Mouse (Mus musculus): ENCODE measurements around the gene Cyp4a10.
"Not testable (repeated sequence)": the region's sequence is repeated elsewhere in the genome, so short reads cannot be mapped to it uniquely, and the experiment has no call there.

The Cyp4a10 gene

DNA sequence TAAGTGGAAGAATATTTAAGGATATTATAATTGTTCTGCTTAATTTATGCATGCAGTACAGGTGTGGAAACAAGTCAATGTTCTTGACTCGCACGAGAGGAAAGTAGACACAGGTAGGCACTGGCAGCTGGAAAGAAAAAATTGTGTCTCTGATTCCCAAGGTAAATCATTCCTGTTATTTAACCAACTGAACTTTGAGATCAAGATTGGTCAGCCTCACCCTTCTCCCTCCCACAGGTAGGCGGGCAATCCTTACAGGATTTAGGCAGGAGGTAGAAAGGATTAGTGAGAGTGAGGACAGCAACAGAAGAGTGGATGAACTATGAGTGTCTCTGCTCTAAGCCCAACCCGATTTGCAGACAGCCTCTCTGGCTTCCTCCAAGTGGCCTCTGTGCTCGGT is at the start of gene Cyp4a10:
Gene Cyp4a10, plus strand, starts transcription at position 265 of the 400 bp plus-strand sequence.
- not testable (repeated sequence) for DNase-seq (ENCODE audit: low spot score)

DNA sequence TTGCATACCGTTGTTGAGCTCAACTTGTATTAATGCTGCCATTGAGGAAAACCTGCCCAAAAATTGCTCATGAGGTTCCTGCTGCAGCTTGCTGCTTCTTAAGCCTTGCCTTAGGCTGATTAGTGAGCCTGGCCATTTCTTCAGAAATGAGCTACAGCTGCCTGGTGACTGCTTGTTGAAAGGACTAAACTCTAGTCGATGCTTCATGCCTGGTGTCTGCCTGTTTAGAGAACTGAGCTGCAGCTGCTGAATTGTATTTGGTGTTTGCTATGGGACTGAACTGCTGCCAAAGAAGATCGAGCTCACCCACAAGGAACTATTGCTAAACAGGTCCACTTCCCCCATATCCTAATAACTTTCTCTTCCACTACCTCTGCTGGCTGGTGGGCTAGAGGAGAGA is 44.5 kb upstream of the Cyp4a10 start:
- DNase-seq (ENCODE audit: low spot score) = not testable (repeated sequence)

DNA sequence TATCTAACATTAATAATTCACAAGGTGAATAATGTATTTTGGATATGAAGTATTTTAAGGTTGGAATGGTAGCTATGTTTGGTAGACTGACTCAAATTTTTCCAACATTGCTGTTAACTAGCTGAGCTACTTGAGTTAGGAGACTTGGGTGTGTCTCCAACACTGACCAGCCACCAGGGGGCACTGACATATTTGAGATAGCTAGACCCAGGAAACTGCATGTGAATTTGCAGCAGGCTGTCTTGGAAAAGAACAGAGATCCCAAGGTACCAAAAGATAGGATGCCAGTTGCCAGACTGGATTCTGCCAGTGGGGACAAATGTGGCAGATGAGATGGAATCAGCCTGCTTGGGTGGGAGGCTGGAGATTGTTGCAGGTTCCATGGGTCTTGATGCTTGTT is 42.0 kb upstream of the Cyp4a10 start:
- peak; percentile 4 for DNase-seq (ENCODE audit: low spot score)

DNA sequence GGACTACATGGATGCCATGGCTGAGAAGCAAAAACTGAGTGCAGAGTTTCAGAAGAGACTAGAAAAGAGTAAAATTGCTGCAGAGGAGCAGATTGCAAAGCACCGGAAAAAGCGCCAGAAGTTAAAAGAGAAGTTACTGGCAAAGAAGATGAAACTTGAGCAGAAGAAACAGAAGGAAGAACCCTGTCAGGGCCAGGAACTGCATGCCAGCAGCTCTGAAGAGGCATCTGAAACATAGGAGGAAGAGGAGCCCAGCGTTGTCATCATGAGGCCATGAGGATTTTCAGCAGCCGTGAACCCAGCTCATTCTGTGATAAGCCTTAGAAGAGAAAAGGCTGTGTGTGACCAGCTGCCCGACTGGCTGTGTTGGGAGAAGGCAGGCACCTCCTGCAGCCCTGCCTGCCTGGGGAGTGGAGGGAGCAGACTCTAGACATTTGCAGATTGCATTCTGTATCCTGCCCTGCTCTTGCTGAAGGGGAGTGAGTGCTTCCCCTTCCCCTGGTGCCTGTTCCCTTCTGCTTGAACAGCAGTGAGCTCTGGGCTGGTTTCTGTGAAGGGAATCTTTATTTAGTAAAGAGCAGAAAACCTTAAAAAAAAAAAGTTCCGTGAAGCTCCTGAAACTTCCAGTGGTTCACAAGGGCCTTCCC is 36.9 kb upstream of the Cyp4a10 start:
- no peak for DNase-seq (ENCODE audit: low spot score)

DNA sequence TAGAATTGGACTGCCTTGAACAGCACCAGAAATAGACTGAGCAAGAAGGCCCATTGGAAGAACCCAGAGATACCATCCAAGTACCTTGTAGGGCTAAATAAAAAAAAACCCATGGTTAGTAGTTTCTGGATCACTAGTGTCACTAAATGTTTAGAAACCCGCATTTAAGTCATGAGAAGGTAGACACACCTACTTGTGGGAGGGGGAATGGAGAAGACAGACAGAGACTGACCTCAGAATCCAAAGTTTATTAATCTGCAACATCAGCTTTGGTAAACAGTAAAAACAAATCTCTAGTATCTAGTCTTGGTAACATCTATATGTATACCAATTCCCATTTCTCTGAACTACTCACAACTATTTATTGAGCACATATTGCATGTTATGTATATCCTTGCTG is 22.1 kb upstream of the Cyp4a10 start, which contains the start of gene Cyp4a14:
Gene Cyp4a14, minus strand, starts transcription at position 142 of the 400 bp plus-strand sequence.
- no peak for DNase-seq (ENCODE audit: low spot score)

DNA sequence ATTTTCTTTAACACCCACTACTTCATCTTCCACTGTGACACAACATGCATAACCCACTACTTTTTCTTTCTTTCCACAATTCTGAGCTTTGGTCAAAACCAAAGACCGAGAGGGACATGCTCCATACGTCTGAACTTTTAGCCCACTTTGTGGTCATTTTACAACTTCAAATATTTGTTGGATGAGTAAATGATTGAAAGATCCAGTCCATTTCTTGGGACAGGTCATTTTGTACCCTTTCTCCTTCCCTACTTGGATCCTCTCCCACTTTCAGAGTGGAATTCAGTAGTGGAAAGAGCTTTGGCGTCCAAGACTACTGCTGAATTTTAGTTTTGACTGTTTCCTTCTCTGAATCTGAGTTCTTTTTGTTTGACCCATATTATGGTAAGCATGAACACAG is 20.6 kb upstream of the Cyp4a10 start:
- no peak for DNase-seq (ENCODE audit: low spot score)

DNA sequence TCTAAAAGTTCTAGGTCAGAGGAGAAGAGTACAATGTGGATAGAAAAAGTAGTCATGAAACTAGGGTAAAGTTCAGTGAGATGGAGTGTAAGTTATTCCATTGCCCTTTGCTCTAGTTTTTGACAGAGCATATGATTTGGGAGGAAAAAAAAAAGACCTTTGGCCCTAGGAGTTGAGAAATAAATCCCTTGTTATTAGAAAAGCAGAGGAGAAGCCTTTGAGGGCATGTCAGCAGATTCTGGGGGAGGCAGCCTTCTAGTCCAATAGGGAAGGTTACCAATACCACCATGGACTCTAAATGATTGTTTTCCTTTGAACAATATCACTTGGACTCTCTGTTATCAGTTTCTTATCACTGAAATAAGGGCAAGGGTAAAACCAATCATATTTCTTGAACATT is 4.1 kb upstream of the Cyp4a10 start:
- DNase-seq (ENCODE audit: low spot score) = not testable (repeated sequence)

DNA sequence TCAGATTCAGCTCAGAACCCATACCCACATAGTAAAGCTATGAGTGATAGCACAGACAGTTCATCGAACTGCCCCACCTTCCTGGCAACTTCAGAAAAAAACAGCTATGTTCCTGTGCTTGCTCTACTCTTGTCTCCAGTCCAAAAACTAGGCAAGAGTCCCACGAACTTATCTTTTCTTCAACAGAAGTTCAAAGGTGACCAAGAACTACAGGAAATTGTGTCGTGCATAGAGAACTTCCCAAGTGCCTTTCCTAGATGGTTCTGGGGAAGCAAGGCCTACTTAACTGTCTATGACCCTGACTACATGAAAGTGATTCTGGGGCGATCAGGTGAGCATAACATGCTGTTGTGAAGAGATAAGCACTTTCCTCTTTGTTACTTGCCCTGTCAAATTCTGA is 1.4 kb downstream of the Cyp4a10 start:
- DNase-seq (ENCODE audit: low spot score) = no peak

DNA sequence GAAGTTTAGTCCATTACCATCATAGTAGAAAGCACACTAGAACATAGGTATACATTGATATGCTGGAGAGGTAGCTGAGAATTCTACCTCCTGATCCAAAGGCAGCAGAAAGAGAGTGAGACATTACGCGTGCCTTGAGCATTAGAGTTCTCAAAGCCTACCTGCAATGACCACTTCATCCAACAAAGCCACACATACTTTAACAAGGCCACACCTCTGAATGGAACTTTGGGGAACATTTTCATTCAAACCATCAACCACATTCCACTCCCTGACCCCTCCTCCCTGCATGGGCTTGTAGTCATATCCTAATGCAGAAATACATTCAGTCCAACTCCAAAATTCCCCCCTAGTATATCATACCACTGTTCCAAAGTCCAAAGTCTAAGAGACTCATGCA is 3.7 kb downstream of the Cyp4a10 start:
- no peak for DNase-seq (ENCODE audit: low spot score)

DNA sequence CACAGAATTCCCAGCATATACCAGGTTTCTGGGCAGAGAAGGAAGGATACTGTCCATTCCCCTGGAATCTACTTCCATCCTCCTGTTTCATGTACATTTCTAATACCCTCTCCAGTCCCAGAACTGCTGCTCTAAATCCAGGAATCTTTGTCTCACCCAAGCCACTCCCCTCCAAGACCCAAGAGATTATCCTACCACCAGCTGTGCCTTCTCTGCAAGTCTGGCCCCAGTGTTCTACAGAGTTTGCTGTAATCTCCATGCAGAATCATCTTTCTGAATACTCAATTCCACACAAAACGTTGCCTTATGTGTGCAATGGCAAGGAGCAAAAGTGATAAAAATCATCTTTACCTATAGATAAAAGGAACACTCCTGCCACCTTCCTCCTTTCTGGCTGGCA is 27.0 kb downstream of the Cyp4a10 start:
- no peak for DNase-seq (ENCODE audit: low spot score)

DNA sequence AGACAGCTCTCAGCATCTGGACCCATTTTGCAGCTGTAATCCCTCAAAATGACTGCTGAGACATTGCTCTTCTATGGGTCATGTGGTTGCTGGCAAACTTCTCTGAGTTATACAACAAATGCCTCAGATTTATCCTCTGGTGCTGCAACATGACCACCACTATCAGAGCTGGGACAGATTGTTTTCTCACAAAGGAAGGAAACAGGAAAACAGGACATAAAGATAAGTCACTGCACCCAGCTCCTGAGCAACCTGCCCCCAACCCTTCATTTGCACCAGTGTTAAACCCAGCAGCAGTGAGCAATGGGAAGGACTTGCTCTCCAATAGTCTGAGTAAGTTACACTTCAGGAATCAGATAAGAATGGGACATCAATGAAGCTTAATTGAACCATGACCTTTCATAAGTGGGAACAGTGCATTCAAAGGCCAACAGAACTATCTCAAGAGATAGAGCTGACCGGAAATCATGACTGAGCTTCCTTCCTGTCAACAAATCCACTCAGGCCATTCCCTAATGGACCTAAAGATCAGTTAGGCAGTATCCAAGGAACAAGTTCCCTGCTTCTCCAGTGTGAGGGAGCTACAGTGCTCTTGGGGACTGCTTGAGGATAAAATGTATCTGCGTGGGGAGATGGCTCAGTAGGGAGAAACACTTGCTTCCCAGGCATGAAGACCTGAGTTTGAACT is 28.2 kb downstream of the Cyp4a10 start:
- DNase-seq (ENCODE audit: low spot score) = no peak

DNA sequence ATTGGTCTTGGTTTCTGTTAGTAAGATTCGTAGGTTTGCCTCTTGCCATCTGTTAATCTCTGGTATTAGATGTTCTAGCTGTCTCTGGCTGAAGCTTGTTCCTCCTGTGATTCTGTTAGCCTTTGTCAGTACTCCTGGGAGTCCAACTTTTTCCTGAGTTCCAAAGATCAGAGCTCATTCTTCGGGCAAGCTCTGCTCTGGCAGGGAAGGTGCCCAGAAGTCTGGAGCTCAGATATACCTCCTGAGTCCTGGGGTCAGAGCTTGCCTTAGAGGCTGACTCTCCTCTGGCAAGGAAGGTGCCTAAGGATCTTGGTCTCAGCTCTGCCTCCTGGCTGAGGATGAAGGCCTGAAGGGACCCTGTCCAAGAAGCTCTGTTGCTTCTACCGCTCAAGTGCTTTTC is 34.7 kb downstream of the Cyp4a10 start:
- no peak for DNase-seq (ENCODE audit: low spot score)

DNA sequence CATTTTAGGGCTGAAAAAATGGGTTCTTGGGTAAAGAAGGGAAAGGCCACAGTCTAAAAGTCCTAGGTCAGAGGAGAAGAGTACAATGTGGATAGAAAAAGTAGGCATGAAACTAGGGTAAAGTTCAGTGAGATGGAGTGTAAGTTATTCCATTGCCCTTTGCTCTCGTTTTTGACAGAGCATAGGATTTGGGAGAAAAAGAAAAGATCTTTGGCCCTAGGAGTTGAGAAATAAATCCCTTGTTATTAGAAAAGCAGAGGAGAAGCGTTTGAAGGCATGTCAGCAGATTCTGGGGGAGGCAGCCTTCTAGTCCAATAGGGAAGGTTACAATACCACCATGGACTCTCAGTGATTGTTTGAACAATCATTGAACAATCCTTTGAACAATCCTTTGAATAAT is 37.4 kb downstream of the Cyp4a10 start:
- DNase-seq (ENCODE audit: low spot score) = no peak

DNA sequence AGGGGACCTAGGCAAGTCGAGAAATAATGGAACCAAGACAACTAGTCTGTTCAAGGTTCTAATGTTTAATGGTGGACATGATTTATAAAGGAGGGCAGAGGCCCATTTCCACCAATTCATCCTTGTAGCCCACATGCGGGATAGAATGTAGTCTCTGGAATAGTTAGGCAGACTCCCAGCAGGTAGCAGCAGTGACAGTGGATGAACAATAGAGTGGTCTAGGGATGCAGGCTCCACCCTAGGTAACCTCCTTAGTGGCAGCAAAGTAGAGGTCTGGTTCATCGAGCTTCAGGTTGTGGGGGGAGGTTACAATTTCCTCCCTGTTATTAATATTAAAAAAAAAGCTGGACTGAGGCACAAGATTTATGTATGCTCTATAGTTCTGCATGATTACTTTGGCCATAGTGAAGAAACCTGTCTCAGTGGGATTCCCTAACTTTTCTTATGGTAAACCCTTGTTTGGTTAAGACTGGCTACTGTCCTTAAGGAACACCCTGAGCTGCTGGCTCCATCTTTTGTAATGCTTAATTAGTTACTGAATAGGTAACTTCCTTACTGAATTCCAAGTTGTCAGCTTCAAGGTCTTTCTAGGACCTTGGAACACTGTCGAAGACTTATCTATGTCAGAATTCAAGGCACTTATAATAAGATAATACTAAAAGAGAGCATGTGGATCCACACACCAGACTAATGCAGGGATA is 39.9 kb downstream of the Cyp4a10 start:
- no peak for DNase-seq (ENCODE audit: low spot score)

DNA sequence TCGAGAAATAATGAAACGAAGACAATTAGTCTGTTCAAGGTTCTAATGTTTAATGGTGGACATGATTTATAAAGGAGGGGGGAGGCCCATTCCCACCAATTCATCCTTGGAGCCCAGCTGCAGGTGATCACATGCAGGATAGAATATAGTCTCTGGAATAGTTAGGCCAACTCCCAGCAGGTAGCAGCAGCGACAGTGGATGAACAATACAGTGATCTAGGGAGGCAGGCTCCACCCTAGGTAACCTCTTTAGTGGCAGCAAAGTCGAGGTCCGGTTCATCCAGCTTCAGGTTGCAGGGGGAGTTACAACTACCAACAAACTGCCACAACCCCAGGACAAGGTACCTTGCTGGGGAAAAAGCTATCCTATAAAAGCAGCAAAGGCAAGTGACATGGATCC is 43.2 kb downstream of the Cyp4a10 start:
- not testable (repeated sequence) for DNase-seq (ENCODE audit: low spot score)

DNA sequence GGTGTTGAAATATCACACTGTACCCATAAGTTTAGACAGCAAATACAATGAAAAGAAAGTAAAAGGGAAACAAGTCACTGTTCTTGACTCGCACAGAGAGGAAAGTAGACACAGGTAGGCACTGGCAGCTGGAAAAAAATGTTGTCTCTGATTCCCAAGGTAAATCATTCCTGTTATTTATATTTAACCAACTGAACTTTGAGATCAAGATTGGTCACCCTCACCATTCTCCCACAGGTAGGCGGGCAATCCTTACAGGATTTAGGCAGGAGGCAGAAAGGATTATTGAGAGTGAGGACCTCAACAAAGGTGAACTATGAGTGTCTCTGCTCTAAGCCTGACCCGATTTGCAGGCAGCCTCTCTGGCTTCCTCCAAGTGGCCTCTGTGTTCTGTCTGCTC is 45.3 kb downstream of the Cyp4a10 start, which contains the start of gene Cyp4a31:
Gene Cyp4a31, plus strand, starts transcription at position 249 of the 400 bp plus-strand sequence.
- DNase-seq (ENCODE audit: low spot score) = no peak

DNA sequence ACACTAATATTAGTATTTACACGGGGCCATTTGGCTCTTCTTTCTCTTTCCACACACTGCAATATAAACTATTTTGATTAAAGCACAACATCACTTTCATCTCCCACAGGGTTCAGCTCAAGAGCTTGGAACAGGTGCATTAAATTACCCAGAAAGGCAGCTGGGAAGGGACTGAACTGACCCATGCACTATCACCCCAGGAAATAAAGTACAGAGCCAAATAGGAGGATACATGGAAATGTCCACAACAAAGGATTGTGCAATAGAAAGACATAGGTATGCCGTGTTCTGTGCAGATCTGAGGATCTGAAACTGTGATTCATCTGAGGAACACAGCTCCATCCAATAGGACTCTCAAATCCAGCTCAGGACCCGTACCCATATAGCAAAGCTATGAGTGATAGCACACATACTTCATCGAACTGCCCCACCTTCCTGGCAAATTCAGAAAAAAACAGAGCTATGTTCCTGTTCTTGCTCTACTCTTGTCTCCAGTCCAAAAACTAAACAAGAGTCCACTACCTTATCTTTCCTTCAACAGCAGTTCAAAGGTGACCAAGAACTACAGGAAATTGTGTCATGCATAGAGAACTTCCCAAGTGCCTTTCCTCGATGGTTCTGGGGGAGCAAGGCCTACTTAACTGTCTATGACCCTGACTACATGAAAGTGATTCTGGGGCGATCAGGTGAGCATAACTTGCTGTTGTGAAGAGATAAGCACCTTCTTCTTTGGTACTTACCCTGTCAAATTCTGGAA is 46.6 kb downstream of the Cyp4a10 start:
- DNase-seq (ENCODE audit: low spot score) = not testable (repeated sequence)

DNA sequence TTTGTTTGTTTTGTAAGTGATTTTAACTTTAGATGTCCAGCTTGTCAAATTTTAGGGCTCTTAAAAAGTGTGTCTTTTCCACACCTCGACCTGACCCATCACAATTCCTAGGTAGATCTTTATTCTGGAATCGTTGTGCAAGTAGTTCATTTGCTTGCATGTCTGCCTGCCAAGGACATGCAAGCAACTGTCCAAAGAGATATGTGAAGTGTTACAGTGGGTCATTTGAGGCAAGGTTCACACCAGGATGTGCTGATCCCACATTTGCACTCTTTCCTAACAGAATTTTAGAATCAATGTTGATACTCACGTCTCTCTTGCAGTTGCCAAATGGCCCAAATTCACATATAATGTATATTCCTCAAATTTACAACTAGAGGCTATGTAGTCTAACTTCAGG is 57.2 kb downstream of the Cyp4a10 start:
- DNase-seq (ENCODE audit: low spot score) = no peak

DNA sequence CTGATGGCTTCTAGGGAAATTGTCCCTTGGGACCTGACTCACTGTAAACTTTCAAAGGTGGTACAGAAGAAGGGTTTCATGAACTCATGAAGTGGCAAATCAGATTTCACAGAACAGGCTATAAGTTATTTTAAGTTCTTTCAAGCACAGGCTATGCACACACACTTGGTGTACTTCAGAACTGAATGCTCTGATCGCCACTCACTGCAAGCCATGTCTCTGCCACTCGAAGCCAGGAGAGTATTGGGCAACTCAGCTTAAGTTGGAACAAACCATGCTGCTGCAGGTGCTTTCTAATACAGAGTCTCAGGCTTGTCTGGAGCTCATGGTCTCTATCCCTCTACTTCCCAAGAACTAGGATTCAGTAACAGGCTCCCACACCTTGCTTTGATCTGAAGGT is 57.7 kb downstream of the Cyp4a10 start:
- DNase-seq (ENCODE audit: low spot score) = no peak

DNA sequence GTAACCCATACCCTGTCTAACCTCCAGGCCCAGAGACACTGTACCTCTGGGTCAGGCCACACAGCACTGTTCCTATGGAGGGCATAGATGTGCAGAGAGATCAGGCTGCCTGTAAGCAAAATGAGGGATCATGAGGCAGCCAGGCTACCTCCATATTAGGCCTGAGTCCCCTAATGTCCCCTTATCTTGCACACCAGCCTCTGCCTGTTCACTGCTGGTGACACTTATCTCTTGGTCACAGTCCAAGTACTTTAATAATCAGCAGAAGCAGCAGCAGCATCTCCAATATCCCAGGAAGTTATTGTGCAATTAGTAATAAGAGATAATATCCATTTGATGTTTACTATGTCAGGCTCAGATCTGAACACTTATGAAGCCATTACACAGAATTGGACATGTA is 65.0 kb downstream of the Cyp4a10 start:
- DNase-seq (ENCODE audit: low spot score) = no peak

All from retina, embryonic 14.5 days (tissue).